Mouse (Mus musculus) spleen, adult 2 months (tissue): ENCODE data around the gene Xpr1.

Experiments used
- CTCF ChIP-seq: fragments of 200-500 bp; IDR thresholded peaks from 2 replicates; pipeline ENCODE4 v1.5.1; 2011; ENCODE audit warnings: mild to moderate bottlenecking, inconsistent platforms; ENCODE audit not compliant: insufficient read depth, insufficient read length, insufficient replicate concordance; ENCODE audit errors: extremely low read depth
- POLR2A ChIP-seq: fragments of 200-500 bp; IDR thresholded peaks from 2 replicates; pipeline ENCODE4 v1.6.1; 2011; ENCODE audit warnings: low read depth, low read length, inconsistent platforms

DNA sequence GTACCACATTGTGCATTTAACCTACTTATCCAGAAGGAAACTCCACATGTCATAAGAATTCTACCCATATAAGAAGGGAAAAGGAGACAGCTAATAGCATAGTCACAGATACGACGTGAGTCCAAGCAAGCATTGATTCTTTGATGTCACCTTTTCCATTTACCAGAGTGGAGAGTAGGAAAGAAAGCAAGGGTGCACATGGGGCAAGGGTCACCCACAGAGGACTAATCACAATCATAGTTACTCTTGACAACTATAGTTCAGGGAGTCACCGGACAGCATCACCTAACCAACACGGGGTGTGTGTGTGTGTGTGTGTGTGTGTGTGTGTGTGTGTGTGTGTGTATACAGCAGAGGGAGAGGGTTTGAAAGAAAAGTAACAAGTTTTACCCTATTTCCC lies 141.4 kb downstream of the Xpr1 start:
- TF ChIP-seq CTCF (no peak), POLR2A (no peak)
